Mouse (Mus musculus) liver, embryonic 11.5 days (tissue): Measurements from ENCODE around the gene Zfp51. TPM values are rescaled to one million over a fixed set of nuclear protein-coding genes. Genes with fewer than 3 reads are reported as not detected.

ENCODE experiments used
- ATAC-seq: fragments of 200-750 bp; cut with Nextera tagmentation; replicated peaks from 2 replicates; pipeline ENCODE4 v1.8.0; 2017; ENCODE audit warnings: moderate number of reproducible peaks, mild to moderate bottlenecking, moderate TSS enrichment, moderate library complexity; ENCODE audit not compliant: low FRiP score
- DNase-seq: peaks from one replicate; pipeline ENCODE4 v3.0.0-alpha.2; 2017; ENCODE audit warnings: low spot score
- H3K27ac ChIP-seq: fragments of 300-500 bp; sonication (generic); 2 replicates; pipeline ENCODE4 v1.5.1; 2014; ENCODE audit warnings: mild to moderate bottlenecking, low read depth, low read length, control low read depth
- H3K27me3 ChIP-seq: fragments of 300-500 bp; sonication (generic); replicated peaks from 2 replicates; pipeline ENCODE4 v1.6.1; 2014; ENCODE audit warnings: low read length, mixed read lengths; ENCODE audit not compliant: control insufficient read depth, insufficient read depth
- H3K36me3 ChIP-seq: fragments of 300-500 bp; sonication (generic); 2 replicates; pipeline ENCODE4 v1.6.1; 2014; ENCODE audit warnings: mild to moderate bottlenecking, low read length, moderate library complexity, mixed read lengths; ENCODE audit not compliant: control insufficient read depth, insufficient read depth
- H3K4me1 ChIP-seq: fragments of 300-500 bp; sonication (generic); replicated peaks from 2 replicates; pipeline ENCODE4 v1.6.1; 2014; ENCODE audit warnings: low read length, mixed read lengths; ENCODE audit not compliant: control insufficient read depth, insufficient read depth
- H3K4me2 ChIP-seq: fragments of 300-500 bp; sonication (generic); 2 replicates; pipeline ENCODE4 v1.6.1; 2014; ENCODE audit warnings: mild to moderate bottlenecking, control low read depth, moderate library complexity
- H3K4me3 ChIP-seq: fragments of 300-500 bp; sonication (generic); 2 replicates; pipeline ENCODE4 v1.5.1; 2014; ENCODE audit warnings: low read depth, low read length, control low read depth
- H3K9ac ChIP-seq: fragments of 300-500 bp; sonication (generic); 2 replicates; pipeline ENCODE4 v1.6.1; 2014; ENCODE audit warnings: low read depth, low read length, control low read depth
- H3K9me3 ChIP-seq: fragments of 300-500 bp; sonication (generic); 2 replicates; pipeline ENCODE4 v1.6.1; 2016; ENCODE audit warnings: low read length, inconsistent platforms, mixed read lengths; ENCODE audit not compliant: control insufficient read depth
- WGBS: fragments of 180-500 bp; shearing (Covaris S2); extraction: QIAGEN DNeasy Blood & Tissue Kit; methylation state at CpG from one replicate; pipeline ENCODE4 v1.1.7; 2014; 5-methylcytosine and 5-hydroxymethylcytosine counted together
- polyA plus RNA-seq: library from polyadenylated mRNA; unstranded; fragments of >200 nt; fragmentation: Nextera tagmentation; extraction: Ambion mirVana; gene quantifications from 2 replicates; pipeline ENCODE4 v1.2.1, GENCODE M21; 2014

The Zfp51 gene
- polyA plus RNA-seq, 1 experiment from 2014 or later = 13.5 TPM

- 88% methylated on average over 1 of the region's 1 CpGs for WGBS
- H3K4me1 ChIP-seq = no peaks in the 10 kb centered on the region
- ATAC-seq (no peak), DNase-seq (no peak)
- no peak overlapping the region for H3K27ac ChIP-seq
- no peaks in the 10 kb centered on the region for H3K9me3 ChIP-seq
- H3K27me3 ChIP-seq = no peaks in the 10 kb centered on the region
- H3K4me3 ChIP-seq = no peak overlapping the region
- H3K36me3 ChIP-seq = peaks cover 8% of the 10 kb centered on the region; the same call in 1 of the 2 replicates
- H3K4me2 ChIP-seq = no peak overlapping the region
- no peak overlapping the region for H3K9ac ChIP-seq
Measured at GRCm38 (mm10) chr17:21504524-21504923, 54.4 kb downstream of the Zfp51 start.

- no peak overlapping the region for H3K4me3 ChIP-seq
- H3K36me3 ChIP-seq = peaks cover 8% of the 10 kb centered on the region; the same call in 1 of the 2 replicates
- H3K27me3 ChIP-seq = no peaks in the 10 kb centered on the region
- no peak overlapping the region for H3K4me2 ChIP-seq
- no peaks in the 10 kb centered on the region for H3K4me1 ChIP-seq
- 96% methylated on average over 3 of the region's 3 CpGs for WGBS
- no peak overlapping the region for H3K9ac ChIP-seq
- no peak overlapping the region for H3K27ac ChIP-seq
- no peak for DNase-seq
- ATAC-seq = no peak
- no peaks in the 10 kb centered on the region for H3K9me3 ChIP-seq
Measured at GRCm38 (mm10) chr17:21506258-21506657, 56.1 kb downstream of the Zfp51 start.

- H3K4me3 ChIP-seq = no peak overlapping the region
Measured at GRCm38 (mm10) chr17:21509756-21510155, 59.6 kb downstream of the Zfp51 start.

More at GRCm38 (mm10) chr17:21509756-21510155, 59.6 kb downstream of the Zfp51 start:
- Histone ChIP-seq H3K36me3 (peaks cover 8% of the 10 kb centered on the region; the same call in 1 of the 2 replicates), H3K27ac (no peak overlapping the region), H3K27me3 (no peaks in the 10 kb centered on the region), H3K9me3 (no peaks in the 10 kb centered on the region), H3K4me2 (no peak overlapping the region), H3K4me1 (no peaks in the 10 kb centered on the region), H3K9ac (no peak overlapping the region)
- DNase-seq (no peak), ATAC-seq (no peak)

Other genes with a start within 250 kb of the Zfp51 start
- not detected in 2 replicates for gene Vmn1r234, start 224.3 kb upstream of the Zfp51 start, polyA plus RNA-seq
- gene Vmn1r235, start 194.0 kb upstream of the Zfp51 start, polyA plus RNA-seq = not detected in 2 replicates
- gene Vmn1r236, start 167.4 kb upstream of the Zfp51 start, polyA plus RNA-seq = not detected in 2 replicates
- not detected in 2 replicates for gene Vmn1r237, start 138.5 kb upstream of the Zfp51 start, polyA plus RNA-seq
- 1.7 and 2.1 TPM in 2 replicates for gene Zfp677, start 66.6 kb upstream of the Zfp51 start, polyA plus RNA-seq
- gene Zfp54, start 27.1 kb upstream of the Zfp51 start, polyA plus RNA-seq = 3.9 and 4.9 TPM in 2 replicates
- gene Zfp53, start 38.6 kb downstream of the Zfp51 start, polyA plus RNA-seq = 7.5 and 7.8 TPM in 2 replicates
- 1.7 and 2.5 TPM in 2 replicates for gene Zfp52, start 85.2 kb downstream of the Zfp51 start, polyA plus RNA-seq
- 13.7 and 14.9 TPM in 2 replicates for gene Zfp948, start 116.6 kb downstream of the Zfp51 start, polyA plus RNA-seq
- gene Zfp983, start 200.2 kb downstream of the Zfp51 start, polyA plus RNA-seq = 3.4 and 3.9 TPM in 2 replicates
- 6.1 and 8.7 TPM in 2 replicates for gene Gm10226, start 241.5 kb downstream of the Zfp51 start, polyA plus RNA-seq